In genomic region chr11:76077341-76077740, GRCm38 (mm10) we compare ENCODE assay signal across 24 mouse cellular contexts.
"Had no signal": no experiment of that assay in that cellular context is flagged by ENCODE, and none has a peak within 500 bp of the region (broad histone marks: within the 10 kb centered on the region; RNA-seq: fewer than 3 reads in every experiment).

No protein-coding gene starts in this region.

- H3K9me3 ChIP-seq: heart, embryonic 13.5 days; heart, embryonic 15.5 days; hindbrain, embryonic 10.5 days; hindbrain, embryonic 12.5 days; intestine, embryonic 15.5 days; limb, embryonic 10.5 days; limb, embryonic 12.5 days; liver, embryonic 13.5 days; liver, embryonic 15.5 days had no signal

- H3K4me3 ChIP-seq: heart, adult 2 months; heart, embryonic 13.5 days; heart, embryonic 15.5 days; hindbrain, embryonic 10.5 days; hindbrain, embryonic 12.5 days; intestine, embryonic 15.5 days; layer of hippocampus, adult 2 months; left cerebral cortex, adult 2 months; limb, embryonic 10.5 days; limb, embryonic 12.5 days; liver, embryonic 13.5 days; liver, embryonic 15.5 days had no signal

- DNase-seq: gastrocnemius, postnatal 14 days; gastrocnemius, postnatal 36 days; heart, adult 11 months; heart, adult 2 months; heart, postnatal 14 days; heart, postnatal 36 days; kidney, adult 18-20 months; kidney, adult 8-10 months; kidney, postnatal 10 days; kidney, postnatal 25 days; kidney, postnatal 4 days; liver; liver, embryonic 13.5 days had no signal

- H3K27ac ChIP-seq: heart, adult 2 months; heart, embryonic 13.5 days; heart, embryonic 15.5 days; hindbrain, embryonic 10.5 days; hindbrain, embryonic 12.5 days; hindbrain, embryonic 14.5 days; intestine, embryonic 15.5 days; layer of hippocampus, adult 2 months; left cerebral cortex, adult 2 months; limb, embryonic 10.5 days; limb, embryonic 12.5 days; liver, embryonic 13.5 days; liver, embryonic 15.5 days had no signal

- H3K4me1 ChIP-seq: hindbrain, embryonic 10.5 days; liver, embryonic 13.5 days; liver, embryonic 15.5 days had no signal

- H3K36me3 ChIP-seq: intestine, embryonic 15.5 days had no signal

- H3K27me3 ChIP-seq: heart, embryonic 13.5 days; heart, embryonic 15.5 days; hindbrain, embryonic 12.5 days; intestine, embryonic 15.5 days; limb, embryonic 12.5 days; liver, embryonic 13.5 days; liver, embryonic 15.5 days had no signal
